Mouse (Mus musculus) thymus, adult 2 months (tissue): Measurements from ENCODE around the gene Slc6a9. TPM values are rescaled to one million over a fixed set of nuclear protein-coding genes. Genes with fewer than 3 reads are reported as not detected.

Experiments used
- DNase-seq: peaks from one replicate; pipeline ENCODE4 v3.0.0; 2021
- H3K27ac ChIP-seq: fragments of 200-500 bp; 2 replicates; pipeline ENCODE4 v1.5.1; 2012; ENCODE audit warnings: low read length, control low read depth; ENCODE audit not compliant: control insufficient read depth, insufficient read depth
- H3K27me3 ChIP-seq: fragments of 200-500 bp; 2 replicates; pipeline ENCODE4 v1.6.1; 2012; ENCODE audit warnings: mild to moderate bottlenecking, low read length, moderate library complexity, mixed read lengths; ENCODE audit not compliant: control insufficient read depth, insufficient read depth
- H3K36me3 ChIP-seq: fragments of 200-500 bp; 2 replicates; pipeline ENCODE4 v1.6.1; 2012; ENCODE audit warnings: mild to moderate bottlenecking, low read length, moderate library complexity; ENCODE audit not compliant: control insufficient read depth, insufficient read depth
- H3K4me1 ChIP-seq: fragments of 200-500 bp; replicated peaks from 2 replicates; pipeline ENCODE4 v1.6.1; 2012; ENCODE audit warnings: low read length; ENCODE audit not compliant: control insufficient read depth, insufficient read depth
- H3K4me3 ChIP-seq: fragments of 200-500 bp; 2 replicates; pipeline ENCODE4 v1.5.1; 2012; ENCODE audit warnings: mild to moderate bottlenecking, low read length, control low read depth, moderate library complexity; ENCODE audit not compliant: control insufficient read depth, insufficient read depth
- CTCF ChIP-seq: fragments of 200-500 bp; IDR thresholded peaks from 2 replicates; pipeline ENCODE4 v1.5.1; 2012; ENCODE audit warnings: mild to moderate bottlenecking, control low read depth, low read length, moderate library complexity, borderline replicate concordance; ENCODE audit not compliant: control insufficient read depth, poor library complexity, insufficient read depth; ENCODE audit errors: extremely low read depth
- POLR2A ChIP-seq: fragments of 200-500 bp; IDR thresholded peaks from 2 replicates; pipeline ENCODE4 v1.6.1; 2012; ENCODE audit warnings: mild to moderate bottlenecking, low read length, control low read depth, moderate library complexity; ENCODE audit not compliant: control insufficient read depth, poor library complexity, insufficient read depth; ENCODE audit errors: extremely low read depth
- WGBS: fragments of 180-500 bp; shearing (Covaris S2); methylation state at CpG from one replicate; pipeline ENCODE4 v1.1.7; 2018; 5-methylcytosine and 5-hydroxymethylcytosine counted together
- polyA plus RNA-seq: library from polyadenylated mRNA; depleted of rRNA; stranded (reverse); fragments of >200 nt; gene quantifications from 2 replicates; pipeline ENCODE4 v1.2.3, GENCODE M21; 2012

Slc6a9 gene
- polyA plus RNA-seq, 1 experiment: 8.2 TPM

- no peak for DNase-seq
- Histone ChIP-seq H3K27me3 (no peaks in the 10 kb centered on the region), H3K4me3 (no peak overlapping the region), H3K4me1 (peaks cover 7% of the 10 kb centered on the region), H3K27ac (no peak overlapping the region), H3K36me3 (peaks cover 8% of the 10 kb centered on the region; the same call in 1 of the 2 replicates)
- no peak for TF ChIP-seq CTCF
- TF ChIP-seq POLR2A: no peak
- WGBS: 94% methylated on average over 6 of the region's 6 CpGs
Observed at GRCm38 (mm10) chr4:117896031-117896430, 61.7 kb downstream of the Slc6a9 start.

GRCm38 (mm10) chr4:117898111-117898510 lies 63.8 kb downstream of the Slc6a9 start:
- H3K36me3 ChIP-seq: peaks cover 21% of the 10 kb centered on the region
- TF ChIP-seq CTCF (no peak), POLR2A (no peak)

GRCm38 (mm10) chr4:117904094-117904493 lies 69.8 kb downstream of the Slc6a9 start:
- H3K36me3 ChIP-seq: peaks cover 38% of the 10 kb centered on the region
- H3K27ac ChIP-seq: no peak overlapping the region
- H3K4me1 ChIP-seq: no peaks in the 10 kb centered on the region
- no peaks in the 10 kb centered on the region for H3K27me3 ChIP-seq
- TF ChIP-seq POLR2A: no peak
- no peak for TF ChIP-seq CTCF
- WGBS: 97% methylated on average over 10 of the region's 10 CpGs
- no peak for DNase-seq
- H3K4me3 ChIP-seq: no peak overlapping the region

More at GRCm38 (mm10) chr4:117898111-117898510, 63.8 kb downstream of the Slc6a9 start:
- Histone ChIP-seq H3K4me3 (no peak overlapping the region), H3K27ac (no peak overlapping the region), H3K27me3 (no peaks in the 10 kb centered on the region), H3K4me1 (no peaks in the 10 kb centered on the region)
- no peak for DNase-seq
- WGBS: 88% methylated on average over 3 of the region's 3 CpGs

- no peaks in the 10 kb centered on the region for H3K4me1 ChIP-seq
- no peak overlapping the region for H3K4me3 ChIP-seq
- H3K27me3 ChIP-seq: no peaks in the 10 kb centered on the region
- 97% methylated on average over 8 of the region's 8 CpGs for WGBS
- no peak for TF ChIP-seq POLR2A
- TF ChIP-seq CTCF: no peak
- H3K36me3 ChIP-seq: peaks cover 38% of the 10 kb centered on the region
- DNase-seq: no peak
- no peak overlapping the region for H3K27ac ChIP-seq
Observed at GRCm38 (mm10) chr4:117904761-117905160, 70.5 kb downstream of the Slc6a9 start.

GRCm38 (mm10) chr4:117906196-117906595 lies 71.9 kb downstream of the Slc6a9 start:
- TF ChIP-seq CTCF (no peak), POLR2A (no peak)
- no peak for DNase-seq
- no peaks in the 10 kb centered on the region for H3K4me1 ChIP-seq
- H3K27ac ChIP-seq: no peak overlapping the region
- peaks cover 28% of the 10 kb centered on the region for H3K36me3 ChIP-seq
- H3K27me3 ChIP-seq: no peaks in the 10 kb centered on the region
- H3K4me3 ChIP-seq: no peak overlapping the region
- 94% methylated on average over 3 of the region's 3 CpGs for WGBS

GRCm38 (mm10) chr4:117908834-117909453 lies 74.6 kb downstream of the Slc6a9 start:
- no peak for TF ChIP-seq CTCF
- TF ChIP-seq POLR2A: no peak
- Histone ChIP-seq H3K4me3 (no peak overlapping the region), H3K27ac (no peak overlapping the region), H3K27me3 (no peaks in the 10 kb centered on the region), H3K4me1 (peaks cover 6% of the 10 kb centered on the region), H3K36me3 (peaks cover 12% of the 10 kb centered on the region)
- DNase-seq: no peak
- 92% methylated on average over 8 of the region's 8 CpGs for WGBS
